Mouse (Mus musculus) small intestine, adult 2 months (tissue): ENCODE results near the gene Rhbdl3.

Source experiments
- CTCF ChIP-seq: fragments of 200-500 bp; IDR thresholded peaks from 2 replicates; pipeline ENCODE4 v1.5.1; 2012; ENCODE audit warnings: low read depth, mild to moderate bottlenecking, control low read depth, inconsistent platforms, low read length, moderate library complexity, mixed read lengths; ENCODE audit not compliant: insufficient replicate concordance, insufficient read length; ENCODE audit errors: extremely low read depth
- POLR2A ChIP-seq: fragments of 200-500 bp; IDR thresholded peaks from 2 replicates; pipeline ENCODE4 v1.6.1; 2012; ENCODE audit warnings: low read depth, mild to moderate bottlenecking, control low read depth, inconsistent platforms, low read length, moderate library complexity

- no peak for TF ChIP-seq CTCF
- TF ChIP-seq POLR2A = no peak
These were observed 95.9 kb downstream of the Rhbdl3 start for GRCm38 (mm10) chr11:80396617-80397016.
